Mouse (Mus musculus) B cell, adult (primary cell): Measurements from ENCODE around the gene Fmo9. TPM values are rescaled to one million over a fixed set of nuclear protein-coding genes. Genes with fewer than 3 reads are reported as not detected.

Source experiments
- total RNA-seq: library from RNA; stranded (reverse); gene quantifications from 4 replicates; pipeline ENCODE4 v1.2.4, GENCODE M21; 2023; ENCODE audit not compliant: inconsistent age

Fmo9 gene
- total RNA-seq, result not detected in 4 replicates

GRCm38 (mm10) chr1:166681745-166682144 is at the start of gene Fmo9:
Gene Fmo9, minus strand, starts transcription at chr1:166681845.

DNA sequence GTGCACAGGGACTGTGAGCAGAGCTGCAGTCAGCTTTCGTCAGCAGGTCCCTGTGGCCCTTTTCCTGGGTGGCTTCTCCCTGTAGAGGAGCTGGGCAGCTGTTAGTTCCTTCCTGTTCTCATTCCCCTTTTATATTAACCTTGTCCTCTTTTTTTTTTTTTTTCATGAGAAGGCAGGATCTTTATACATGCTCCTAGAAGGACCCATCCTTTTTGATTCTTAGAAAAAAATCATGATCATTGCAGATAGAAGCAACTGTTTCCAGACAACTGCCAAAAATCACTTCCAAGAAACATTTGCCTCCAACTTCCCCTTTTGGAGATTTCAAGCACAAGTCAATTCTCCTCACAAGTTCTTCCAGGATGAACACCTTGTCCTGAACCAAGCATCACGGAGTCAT is 34.1 kb downstream of the Fmo9 start, which contains the start of gene Gm4847:
Gene Gm4847, minus strand, starts transcription at position 101 of the 400 bp plus-strand sequence.

Other genes starting within 250 kb of the Fmo9 start
- not detected in 4 replicates for gene Gm4846, start 184.3 kb downstream of the Fmo9 start, total RNA-seq
- gene Gm4847, start 34.2 kb downstream of the Fmo9 start, total RNA-seq, result not detected in 4 replicates